Mouse (Mus musculus) cortical plate, adult 2 months (tissue): ENCODE results near the gene Arnt2.

Experiments used
- CTCF ChIP-seq: fragments of 200-500 bp; IDR thresholded peaks from 2 replicates; pipeline ENCODE4 v1.5.1; 2011; ENCODE audit warnings: mild to moderate bottlenecking, control low read depth, low read length; ENCODE audit not compliant: insufficient read depth; ENCODE audit errors: extremely low read depth
- POLR2A ChIP-seq: fragments of 200-500 bp; IDR thresholded peaks from 2 replicates; pipeline ENCODE4 v1.6.1; 2011; ENCODE audit warnings: mild to moderate bottlenecking, low read length, control low read depth; ENCODE audit not compliant: insufficient read depth; ENCODE audit errors: extremely low read depth

GRCm38 (mm10) chr7:84293054-84293453, 116.9 kb downstream of the Arnt2 start:
- no peak for TF ChIP-seq POLR2A
- no peak for TF ChIP-seq CTCF
